Mouse (Mus musculus): Measurements from ENCODE around the gene Arl6ip1. TPM values are rescaled to one million over a fixed set of nuclear protein-coding genes. Genes with fewer than 3 reads are reported as not detected.

Arl6ip1 gene
- polyA plus RNA-seq, 1 experiment from 2014 or later, result 357 TPM

DNA sequence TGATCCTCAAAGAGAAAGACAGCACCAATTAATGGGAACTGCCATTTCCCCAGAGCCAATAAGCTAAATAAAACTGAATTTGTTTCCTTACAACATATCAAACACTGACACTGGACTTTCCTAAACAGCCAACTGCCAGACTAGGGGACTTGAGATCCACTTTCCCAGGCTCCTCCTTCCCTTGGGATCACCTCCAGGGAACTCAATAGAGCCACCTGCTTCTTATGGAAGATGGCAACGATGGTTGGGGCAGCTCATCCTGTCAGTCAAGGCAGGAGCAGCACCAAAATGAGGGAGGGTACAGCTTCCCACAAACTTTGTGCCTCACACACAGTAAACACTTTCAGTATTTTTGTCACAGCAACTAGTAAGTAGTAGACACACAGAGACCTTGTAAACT lies 21.8 kb downstream of the Arl6ip1 start:
- Histone ChIP-seq H3K27me3 (ENCODE audit: control insufficient read depth, insufficient read depth, low read length) (no peaks in the 10 kb centered on the region), H3K36me3 (ENCODE audit: control insufficient read depth, insufficient read depth, low read length) (peaks cover 65% of the 10 kb centered on the region), H3K9ac (replicated peaks; ENCODE audit: low read depth, low read length) (no peak overlapping the region), H3K4me2 (ENCODE audit: low read depth, low read length) (no peak overlapping the region), H3K9me3 (ENCODE audit: control insufficient read depth, low read length) (no peaks in the 10 kb centered on the region), H3K27ac (ENCODE audit: low read depth, low read length) (no peak overlapping the region), H3K4me3 (ENCODE audit: low read depth, low read length) (no peak overlapping the region), H3K4me1 (ENCODE audit: control insufficient read depth, insufficient read depth, low read length) (peaks cover 11% of the 10 kb centered on the region)
- ATAC-seq (ENCODE audit: low read depth), result no peak
- WGBS, result 63% methylated on average over 1 of the region's 1 CpGs

DNA sequence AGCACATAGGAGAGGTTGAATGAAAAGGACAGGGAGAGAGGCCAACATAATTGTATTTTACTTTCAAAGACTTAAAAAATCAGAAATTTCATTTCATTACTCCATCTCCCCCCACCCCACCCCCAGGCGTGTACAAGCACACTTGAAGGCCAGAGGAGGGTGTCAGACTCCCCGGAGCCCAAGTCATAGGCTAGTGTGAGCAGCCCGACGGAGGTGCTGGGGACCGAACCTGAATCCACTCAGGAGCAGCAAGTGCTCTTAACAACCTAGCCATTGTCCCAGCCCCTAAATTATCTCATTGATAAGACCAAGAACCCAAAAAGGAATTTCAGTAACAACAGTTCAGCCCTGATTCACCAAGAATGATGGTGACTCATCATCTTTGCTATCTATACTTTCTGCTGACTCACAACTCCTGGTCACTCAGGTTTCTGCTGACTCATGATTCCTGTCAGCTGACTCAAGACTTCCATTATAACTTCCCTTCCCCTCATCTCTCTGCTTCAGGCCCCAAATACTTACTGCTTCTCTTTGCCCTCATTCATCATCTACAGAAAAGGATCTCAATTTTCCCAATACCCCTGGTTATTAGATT lies 24.9 kb downstream of the Arl6ip1 start:
- WGBS, result 80% methylated on average over 5 of the region's 5 CpGs
- no peak overlapping the region for H3K4me3 ChIP-seq (ENCODE audit: low read depth, low read length)
- H3K9ac ChIP-seq (replicated peaks; ENCODE audit: low read depth, low read length), result no peak overlapping the region
- H3K36me3 ChIP-seq (ENCODE audit: control insufficient read depth, insufficient read depth, low read length), result peaks cover 41% of the 10 kb centered on the region
- no peak for ATAC-seq (ENCODE audit: low read depth)
- no peaks in the 10 kb centered on the region for H3K27me3 ChIP-seq (ENCODE audit: control insufficient read depth, insufficient read depth, low read length)
- no peak overlapping the region for H3K27ac ChIP-seq (ENCODE audit: low read depth, low read length)
- no peaks in the 10 kb centered on the region for H3K9me3 ChIP-seq (ENCODE audit: control insufficient read depth, low read length)
- no peak overlapping the region for H3K4me2 ChIP-seq (ENCODE audit: low read depth, low read length)
- no peaks in the 10 kb centered on the region for H3K4me1 ChIP-seq (ENCODE audit: control insufficient read depth, insufficient read depth, low read length)

GRCm38 (mm10) chr7:118103462-118104379 lies 25.7 kb downstream of the Arl6ip1 start:
- no peak; the same call in 1 of the 2 replicates for ATAC-seq (ENCODE audit: low read depth)
- Histone ChIP-seq H3K9me3 (ENCODE audit: control insufficient read depth, low read length) (no peaks in the 10 kb centered on the region), H3K4me3 (ENCODE audit: low read depth, low read length) (no peak overlapping the region), H3K27me3 (ENCODE audit: control insufficient read depth, insufficient read depth, low read length) (no peaks in the 10 kb centered on the region), H3K4me2 (ENCODE audit: low read depth, low read length) (no peak overlapping the region), H3K27ac (ENCODE audit: low read depth, low read length) (no peak overlapping the region), H3K4me1 (ENCODE audit: control insufficient read depth, insufficient read depth, low read length) (no peaks in the 10 kb centered on the region), H3K9ac (replicated peaks; ENCODE audit: low read depth, low read length) (no peak overlapping the region), H3K36me3 (ENCODE audit: control insufficient read depth, insufficient read depth, low read length) (peaks cover 33% of the 10 kb centered on the region)
- 41% methylated on average over 5 of the region's 5 CpGs for WGBS

GRCm38 (mm10) chr7:118102678-118103461 lies 26.6 kb downstream of the Arl6ip1 start:
- no peaks in the 10 kb centered on the region for H3K4me1 ChIP-seq (ENCODE audit: control insufficient read depth, insufficient read depth, low read length)
- no peak overlapping the region for H3K4me2 ChIP-seq (ENCODE audit: low read depth, low read length)
- no peaks in the 10 kb centered on the region for H3K27me3 ChIP-seq (ENCODE audit: control insufficient read depth, insufficient read depth, low read length)
- peaks cover 24% of the 10 kb centered on the region for H3K36me3 ChIP-seq (ENCODE audit: control insufficient read depth, insufficient read depth, low read length)
- no peak overlapping the region for H3K9ac ChIP-seq (replicated peaks; ENCODE audit: low read depth, low read length)
- 46% methylated on average over 4 of the region's 4 CpGs for WGBS
- H3K9me3 ChIP-seq (ENCODE audit: control insufficient read depth, low read length), result no peaks in the 10 kb centered on the region
- no peak overlapping the region for H3K4me3 ChIP-seq (ENCODE audit: low read depth, low read length)
- peak; percentile 47 for ATAC-seq (ENCODE audit: low read depth)
- no peak overlapping the region for H3K27ac ChIP-seq (ENCODE audit: low read depth, low read length)

GRCm38 (mm10) chr7:118102231-118102630 lies 27.2 kb downstream of the Arl6ip1 start:
- no peak overlapping the region for H3K27ac ChIP-seq (ENCODE audit: low read depth, low read length)
- no peaks in the 10 kb centered on the region for H3K9me3 ChIP-seq (ENCODE audit: control insufficient read depth, low read length)
- H3K27me3 ChIP-seq (ENCODE audit: control insufficient read depth, insufficient read depth, low read length), result no peaks in the 10 kb centered on the region
- H3K4me2 ChIP-seq (ENCODE audit: low read depth, low read length), result no peak overlapping the region
- no peaks in the 10 kb centered on the region for H3K4me1 ChIP-seq (ENCODE audit: control insufficient read depth, insufficient read depth, low read length)
- peaks cover 19% of the 10 kb centered on the region for H3K36me3 ChIP-seq (ENCODE audit: control insufficient read depth, insufficient read depth, low read length)
- H3K4me3 ChIP-seq (ENCODE audit: low read depth, low read length), result no peak overlapping the region
- 38% methylated on average over 4 of the region's 4 CpGs for WGBS
- no peak overlapping the region for H3K9ac ChIP-seq (replicated peaks; ENCODE audit: low read depth, low read length)
- ATAC-seq (ENCODE audit: low read depth), result 0 out of 2 replicates have a peak, but pooled peaks have one; percentile 10

- H3K9ac ChIP-seq (replicated peaks; ENCODE audit: low read depth, low read length), result no peak overlapping the region
- no peaks in the 10 kb centered on the region for H3K9me3 ChIP-seq (ENCODE audit: control insufficient read depth, low read length)
- H3K27me3 ChIP-seq (ENCODE audit: control insufficient read depth, insufficient read depth, low read length), result no peaks in the 10 kb centered on the region
- 81% methylated on average over 7 of the region's 7 CpGs for WGBS
- no peak overlapping the region for H3K4me3 ChIP-seq (ENCODE audit: low read depth, low read length)
- no peak overlapping the region for H3K4me2 ChIP-seq (ENCODE audit: low read depth, low read length)
- no peak for ATAC-seq (ENCODE audit: low read depth)
- no peaks in the 10 kb centered on the region for H3K4me1 ChIP-seq (ENCODE audit: control insufficient read depth, insufficient read depth, low read length)
- no peaks in the 10 kb centered on the region for H3K36me3 ChIP-seq (ENCODE audit: control insufficient read depth, insufficient read depth, low read length)
- H3K27ac ChIP-seq (ENCODE audit: low read depth, low read length), result no peak overlapping the region
These were observed 31.8 kb downstream of the Arl6ip1 start for GRCm38 (mm10) chr7:118097615-118098014.

- no peak for ATAC-seq (ENCODE audit: low read depth)
- Histone ChIP-seq H3K27ac (ENCODE audit: low read depth, low read length) (no peak overlapping the region), H3K9ac (replicated peaks; ENCODE audit: low read depth, low read length) (no peak overlapping the region), H3K4me3 (ENCODE audit: low read depth, low read length) (no peak overlapping the region), H3K36me3 (ENCODE audit: control insufficient read depth, insufficient read depth, low read length) (no peaks in the 10 kb centered on the region), H3K4me1 (ENCODE audit: control insufficient read depth, insufficient read depth, low read length) (no peaks in the 10 kb centered on the region), H3K9me3 (ENCODE audit: control insufficient read depth, low read length) (no peaks in the 10 kb centered on the region), H3K27me3 (ENCODE audit: control insufficient read depth, insufficient read depth, low read length) (no peaks in the 10 kb centered on the region), H3K4me2 (ENCODE audit: low read depth, low read length) (no peak overlapping the region)
- WGBS, result 93% methylated on average over 4 of the region's 4 CpGs
These were observed 49.5 kb downstream of the Arl6ip1 start for GRCm38 (mm10) chr7:118079987-118080386.

GRCm38 (mm10) chr7:118079097-118079496 lies 50.4 kb downstream of the Arl6ip1 start:
- 89% methylated on average over 5 of the region's 5 CpGs for WGBS
- Histone ChIP-seq H3K27ac (ENCODE audit: low read depth, low read length) (no peak overlapping the region), H3K9ac (replicated peaks; ENCODE audit: low read depth, low read length) (no peak overlapping the region), H3K4me2 (ENCODE audit: low read depth, low read length) (no peak overlapping the region), H3K27me3 (ENCODE audit: control insufficient read depth, insufficient read depth, low read length) (no peaks in the 10 kb centered on the region), H3K9me3 (ENCODE audit: control insufficient read depth, low read length) (no peaks in the 10 kb centered on the region), H3K36me3 (ENCODE audit: control insufficient read depth, insufficient read depth, low read length) (no peaks in the 10 kb centered on the region), H3K4me3 (ENCODE audit: low read depth, low read length) (no peak overlapping the region), H3K4me1 (ENCODE audit: control insufficient read depth, insufficient read depth, low read length) (no peaks in the 10 kb centered on the region)
- ATAC-seq (ENCODE audit: low read depth), result no peak
